Mouse (Mus musculus) cerebellum, adult 2 months (tissue): Measurements from ENCODE around the gene Itpr1. TPM values are rescaled to one million over a fixed set of nuclear protein-coding genes. Genes with fewer than 3 reads are reported as not detected.

Experiments used
- DNase-seq, 2 experiments: peaks; one replicate each; pipeline ENCODE4 v3.0.0; 2021
- H3K27ac ChIP-seq: fragments of 200-500 bp; 2 replicates; pipeline ENCODE4 v1.5.1; 2012; ENCODE audit warnings: low read length, control low read depth, inconsistent platforms; ENCODE audit not compliant: insufficient read depth
- H3K27me3 ChIP-seq: fragments of 200-500 bp; 2 replicates; pipeline ENCODE4 v1.6.1; 2012; ENCODE audit warnings: inconsistent platforms, mild to moderate bottlenecking, low read length, moderate library complexity; ENCODE audit not compliant: control insufficient read depth, insufficient read depth
- H3K4me1 ChIP-seq: fragments of 200-500 bp; 2 replicates; pipeline ENCODE4 v1.6.1; 2011; ENCODE audit warnings: low read length; ENCODE audit not compliant: control insufficient read depth, insufficient read depth
- H3K4me3 ChIP-seq: fragments of 200-500 bp; replicated peaks from 2 replicates; pipeline ENCODE3; 2011; ENCODE audit warnings: mild to moderate bottlenecking, low read depth, low read length, control low read depth; ENCODE audit not compliant: insufficient read depth
- CTCF ChIP-seq: fragments of 200-500 bp; IDR thresholded peaks from 2 replicates; pipeline ENCODE4 v1.5.1; 2011; ENCODE audit warnings: low read depth, mild to moderate bottlenecking, control low read depth, low read length, moderate library complexity, borderline replicate concordance; ENCODE audit not compliant: insufficient read depth
- POLR2A ChIP-seq: fragments of 200-500 bp; IDR thresholded peaks from 2 replicates; pipeline ENCODE4 v1.6.1; 2011; ENCODE audit warnings: low read length, control low read depth, borderline replicate concordance; ENCODE audit not compliant: insufficient read depth
- WGBS: fragments of 180-500 bp; shearing (Covaris S2); methylation state at CpG from one replicate; pipeline ENCODE4 v1.1.7; 2018; 5-methylcytosine and 5-hydroxymethylcytosine counted together
- polyA plus RNA-seq: library from polyadenylated mRNA; depleted of rRNA; stranded (reverse); fragments of >200 nt; gene quantifications from 2 replicates; pipeline ENCODE4 v1.2.3, GENCODE M21; 2012; rRNA removed

The Itpr1 gene
- polyA plus RNA-seq, result 529 and 611 TPM in 2 replicates

GRCm38 (mm10) chr6:108212881-108213295 is at the start of gene Itpr1:
TSS of gene Itpr1 (plus strand) at chr6:108213096.
- no peak for TF ChIP-seq CTCF
- peak; percentile 98 for TF ChIP-seq POLR2A
- Histone ChIP-seq H3K27ac (no peak within 1 kb of the TSS), H3K4me1 (no peaks in the 10 kb centered on the region), H3K4me3 (peak within 1 kb of the TSS; percentile 95), H3K27me3 (no peaks in the 10 kb centered on the region)
- peak; percentile 97 to 98 for DNase-seq
- under 1% methylated on average over 27 of the region's 27 CpGs for WGBS

DNA sequence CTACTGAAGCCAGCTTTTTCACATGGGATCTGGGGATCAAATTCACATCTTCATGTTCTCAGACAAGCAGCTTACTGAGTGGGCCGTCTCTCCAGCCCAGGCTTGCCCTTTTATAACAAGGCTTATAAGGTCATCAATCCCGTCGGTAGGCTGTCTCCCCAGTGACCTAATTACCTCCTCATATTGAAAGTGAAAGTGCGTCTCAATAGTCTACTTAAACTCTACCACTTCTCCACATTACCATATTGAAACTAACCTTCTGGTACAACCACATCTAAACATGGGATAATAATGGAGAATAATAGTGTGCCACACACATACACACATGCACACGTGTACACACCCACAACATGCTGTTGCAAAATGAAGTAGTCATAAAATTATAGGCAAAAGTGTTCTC is 48.0 kb upstream of the Itpr1 start:
- TF ChIP-seq CTCF (no peak), POLR2A (no peak)
- no peak for DNase-seq
- Histone ChIP-seq H3K27ac (no peak overlapping the region), H3K27me3 (no peaks in the 10 kb centered on the region), H3K4me3 (no peak overlapping the region), H3K4me1 (no peaks in the 10 kb centered on the region)
- 82% methylated on average over 5 of the region's 5 CpGs for WGBS

- WGBS, result 89% methylated on average over 2 of the region's 2 CpGs
- no peak for TF ChIP-seq CTCF
- no peak for TF ChIP-seq POLR2A
- H3K4me3 ChIP-seq, result no peak overlapping the region
- H3K27me3 ChIP-seq, result no peaks in the 10 kb centered on the region
- H3K27ac ChIP-seq, result no peak overlapping the region
- DNase-seq, result no peak
- H3K4me1 ChIP-seq, result no peaks in the 10 kb centered on the region
Measured at GRCm38 (mm10) chr6:108165598-108165997, 47.3 kb upstream of the Itpr1 start.

- WGBS, result 74% methylated on average over 7 of the region's 7 CpGs
- no peak for DNase-seq
- no peaks in the 10 kb centered on the region for H3K27me3 ChIP-seq
- H3K4me1 ChIP-seq, result no peaks in the 10 kb centered on the region
- TF ChIP-seq POLR2A (no peak), CTCF (no peak)
- no peak overlapping the region for H3K27ac ChIP-seq
- H3K4me3 ChIP-seq, result no peak overlapping the region
Measured at GRCm38 (mm10) chr6:108167946-108168680, 44.8 kb upstream of the Itpr1 start.

DNA sequence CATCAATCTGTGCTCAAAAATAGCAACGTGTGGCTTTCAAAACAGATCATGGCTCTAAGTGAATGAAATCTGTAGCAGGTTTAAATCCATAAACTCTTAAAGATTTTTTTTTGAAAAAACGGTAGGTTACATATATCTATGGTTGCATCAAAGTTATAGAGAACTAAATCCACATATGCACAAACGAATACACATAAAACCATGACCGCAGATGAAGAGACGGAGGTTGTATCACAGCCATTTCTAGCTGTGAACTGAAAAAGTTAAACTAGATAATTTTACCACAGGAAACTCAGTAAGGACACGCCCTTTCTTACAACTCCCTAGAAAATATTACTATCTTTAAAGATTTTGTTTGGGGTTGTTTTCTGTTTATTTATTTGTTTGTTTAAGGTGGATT is 44.2 kb upstream of the Itpr1 start:
- WGBS, result 93% methylated on average over 6 of the region's 6 CpGs
- no peak overlapping the region for H3K27ac ChIP-seq

DNA sequence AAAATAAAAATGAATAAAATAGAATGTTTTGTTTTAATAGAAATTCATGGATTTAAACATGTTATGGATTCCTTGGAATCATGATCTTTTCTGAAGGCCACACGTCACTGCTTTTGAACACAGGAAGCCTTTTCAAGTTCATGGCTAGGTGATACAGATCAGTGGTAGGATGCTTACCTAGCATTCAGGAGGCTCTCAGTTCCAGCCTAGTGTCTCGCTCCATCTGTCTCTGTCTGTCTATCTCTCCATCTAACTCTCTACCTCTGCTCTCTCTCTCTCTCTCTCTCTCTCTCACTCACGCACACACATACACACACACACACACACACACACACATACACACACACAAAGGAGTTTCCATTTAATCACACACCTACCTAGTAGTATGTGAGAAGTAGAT is 43.4 kb upstream of the Itpr1 start:
- DNase-seq, result no peak
- WGBS, result 94% methylated on average over 3 of the region's 3 CpGs
- H3K27me3 ChIP-seq, result no peaks in the 10 kb centered on the region
- no peak overlapping the region for H3K27ac ChIP-seq
- no peak for TF ChIP-seq CTCF
- TF ChIP-seq POLR2A, result no peak
- no peak overlapping the region for H3K4me3 ChIP-seq
- H3K4me1 ChIP-seq, result no peaks in the 10 kb centered on the region

More for the DNA sequence above, 44.2 kb upstream of the Itpr1 start:
- no peaks in the 10 kb centered on the region for H3K27me3 ChIP-seq
- TF ChIP-seq CTCF (no peak), POLR2A (no peak)
- H3K4me1 ChIP-seq, result no peaks in the 10 kb centered on the region
- no peak overlapping the region for H3K4me3 ChIP-seq
- DNase-seq, result no peak

DNA sequence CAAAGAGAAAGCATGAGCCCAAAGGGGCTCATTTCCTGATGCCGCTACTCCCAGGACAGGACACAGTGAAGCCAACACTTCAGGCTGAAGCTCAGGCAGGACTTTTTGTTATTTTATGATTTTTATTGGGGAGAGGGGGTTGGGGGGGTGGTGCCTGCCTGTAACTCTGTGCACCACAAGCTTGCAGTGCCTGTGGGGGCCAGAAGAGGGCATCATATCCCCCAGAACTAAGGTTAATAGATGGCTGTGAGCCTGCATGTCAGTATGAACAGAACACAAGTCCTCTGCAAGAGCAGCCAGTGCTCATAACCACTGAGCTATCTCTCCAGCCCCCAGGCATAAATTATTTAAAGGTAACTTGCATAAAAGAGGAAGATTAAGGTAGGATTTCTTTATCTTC is 40.7 kb upstream of the Itpr1 start:
- Histone ChIP-seq H3K4me1 (no peaks in the 10 kb centered on the region), H3K27ac (no peak overlapping the region), H3K4me3 (no peak overlapping the region), H3K27me3 (no peaks in the 10 kb centered on the region)
- WGBS, result 97% methylated on average over 1 of the region's 1 CpGs
- DNase-seq, result no peak
- TF ChIP-seq CTCF (no peak), POLR2A (no peak)

- whole genome bisulfite sequencing, result 94% methylated on average over 3 of the region's 3 CpGs
- DNase-seq, result no peak
- Histone ChIP-seq H3K4me1 (no peaks in the 10 kb centered on the region), H3K27ac (no peak overlapping the region), H3K27me3 (no peaks in the 10 kb centered on the region), H3K4me3 (no peak overlapping the region)
- no peak for TF ChIP-seq POLR2A
- TF ChIP-seq CTCF, result no peak
Measured at GRCm38 (mm10) chr6:108174181-108174580, 38.7 kb upstream of the Itpr1 start.

DNA sequence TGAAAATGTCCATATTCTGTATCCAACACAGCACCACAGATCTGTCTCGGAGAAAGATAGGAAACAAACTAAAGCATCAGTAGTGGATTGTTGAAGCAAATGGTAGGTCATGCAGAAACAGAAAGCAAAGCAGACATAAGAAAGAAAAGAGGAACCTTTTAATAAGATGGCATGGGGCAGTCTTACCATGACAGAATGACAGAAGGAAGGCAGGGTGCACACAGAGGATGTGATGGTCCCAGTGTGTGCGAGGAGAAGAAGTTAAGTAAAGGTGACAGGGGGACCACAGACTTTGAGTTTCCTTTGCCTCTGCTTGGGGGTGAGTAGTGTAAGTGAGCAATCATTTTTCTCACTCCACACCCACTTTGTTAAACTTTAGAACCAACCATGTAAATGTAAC is 33.8 kb upstream of the Itpr1 start:
- no peak overlapping the region for H3K4me3 ChIP-seq
- no peak for DNase-seq
- TF ChIP-seq POLR2A, result no peak
- TF ChIP-seq CTCF, result no peak
- 92% methylated on average over 2 of the region's 2 CpGs for WGBS
- no peaks in the 10 kb centered on the region for H3K27me3 ChIP-seq
- H3K27ac ChIP-seq, result no peak overlapping the region
- H3K4me1 ChIP-seq, result no peaks in the 10 kb centered on the region
